Mouse (Mus musculus) ES-E14 (cell line): ENCODE results near the gene Matn3. TPM values are rescaled to one million over a fixed set of nuclear protein-coding genes. Genes with fewer than 3 reads are reported as not detected.

Experiments used
- DNase-seq: peaks from one replicate; pipeline ENCODE4 v3.0.0-alpha.2; 2013; ENCODE audit warnings: low read depth, low spot score
- H3K27ac ChIP-seq: 2 replicates; pipeline ENCODE4 v1.5.1; 2012; ENCODE audit warnings: low read depth, mild to moderate bottlenecking, low read length, moderate library complexity, mixed read lengths; ENCODE audit not compliant: poor library complexity, insufficient read depth, severe bottlenecking
- H3K36me3 ChIP-seq: 2 replicates; pipeline ENCODE4 v1.6.1; 2012; ENCODE audit warnings: mild to moderate bottlenecking, low read length, moderate library complexity, mixed read lengths; ENCODE audit not compliant: control insufficient read depth, poor library complexity, insufficient read depth, severe bottlenecking
- H3K4me1 ChIP-seq, 2 experiments: fragments of 150-350 bp in 1 of 2; sonication (generic) in 1 of 2; 2 replicates each; pipeline ENCODE4 v1.6.1; 2012; ENCODE audit warnings: low read length in 2 of 2, mild to moderate bottlenecking in 1 of 2, mixed read lengths in 1 of 2; ENCODE audit not compliant: control insufficient read depth in 2 of 2, insufficient read depth in 2 of 2, poor library complexity in 1 of 2
- H3K4me3 ChIP-seq, 2 experiments: fragments of 150-350 bp in 1 of 2; sonication (generic) in 1 of 2; 2 replicates each; pipeline ENCODE4 v1.5.1; 2012; ENCODE audit warnings: low read length in 2 of 2, low read depth in 1 of 2, mild to moderate bottlenecking in 1 of 2, mixed read lengths in 1 of 2; ENCODE audit not compliant: insufficient read depth in 1 of 2, poor library complexity in 1 of 2, severe bottlenecking in 1 of 2
- H3K9ac ChIP-seq: 2 replicates; pipeline ENCODE4 v1.6.1; 2012; ENCODE audit warnings: low read depth, mild to moderate bottlenecking, low read length, mixed read lengths; ENCODE audit not compliant: poor library complexity, insufficient read depth, severe bottlenecking
- H3K9me3 ChIP-seq: fragments of 150-350 bp; sonication (generic); 2 replicates; pipeline ENCODE4 v1.6.1; 2012; ENCODE audit warnings: low read depth, mild to moderate bottlenecking, low read length; ENCODE audit not compliant: control insufficient read depth, insufficient read depth
- CHD2 ChIP-seq: IDR thresholded peaks from 2 replicates; pipeline ENCODE4 v1.6.1; 2014; ENCODE audit warnings: mild to moderate bottlenecking, low read depth, low read length, inconsistent platforms
- HCFC1 ChIP-seq: IDR thresholded peaks from 2 replicates; pipeline ENCODE4 v1.6.1; 2012; ENCODE audit warnings: low read length, inconsistent platforms, borderline replicate concordance; ENCODE audit not compliant: insufficient read depth
- MAFK ChIP-seq: IDR thresholded peaks from 2 replicates; pipeline ENCODE4 v1.6.1; 2014; ENCODE audit warnings: mild to moderate bottlenecking, low read depth, low read length, inconsistent platforms; ENCODE audit not compliant: insufficient read depth
- ZC3H11A ChIP-seq: IDR thresholded peaks from 2 replicates; pipeline ENCODE4 v1.6.1; 2012; ENCODE audit warnings: low read depth, mild to moderate bottlenecking, inconsistent platforms, low read length, borderline replicate concordance
- ZNF384 ChIP-seq: IDR thresholded peaks from 2 replicates; pipeline ENCODE4 v1.6.1; 2012; ENCODE audit warnings: low read depth, low read length, inconsistent platforms
- in situ Hi-C, 2 experiments: fragments of 600-800 bp; cut with MboI; formaldehyde crosslinking; loops; one replicate each; pipeline ENCODE4 v1.15.1; 2025; ENCODE audit warnings: low sequenced_read_pairs in 2 of 2, inconsistent platforms in 1 of 2; ENCODE audit not compliant: unreplicated experiment in 2 of 2
- total RNA-seq: library from RNA; depleted of rRNA; stranded (reverse); fragments of 300-350 nt; gene quantifications from 2 replicates; pipeline ENCODE4 v1.2.3, GENCODE M21; 2012

The Matn3 gene
- total RNA-seq, 1 experiment = 2.5 TPM

GRCm38 (mm10) chr12:8922369-8923124 lies 25.2 kb upstream of the Matn3 start:
- TF ChIP-seq CHD2 (no peak), HCFC1 (no peak), ZC3H11A (no peak), MAFK (no peak), ZNF384 (no peak)
- Histone ChIP-seq H3K9ac (peak overlapping the region; percentile 92), H3K9me3 (no peaks in the 10 kb centered on the region), H3K4me3 (peak overlapping the region; percentile 79 to 93), H3K27ac (peak overlapping the region; percentile 62; the same call in 1 of the 2 replicates), H3K36me3 (peaks cover 2% of the 10 kb centered on the region; the same call in 1 of the 2 replicates), H3K4me1 (peaks cover 2 to 9% of the 10 kb centered on the region in 2 experiments; a peak in 3 of 4 replicates)
- in situ Hi-C loops = no loop called here
- no peak for DNase-seq

- no peak for DNase-seq
- Histone ChIP-seq H3K9ac (peak overlapping the region; percentile 92), H3K4me1 (peaks cover 2 to 9% of the 10 kb centered on the region in 2 experiments; a peak in 3 of 4 replicates), H3K36me3 (peaks cover 2% of the 10 kb centered on the region; the same call in 1 of the 2 replicates), H3K9me3 (no peaks in the 10 kb centered on the region), H3K27ac (no peak overlapping the region), H3K4me3 (peak overlapping the region; percentile 79 to 93)
- TF ChIP-seq CHD2 (no peak), HCFC1 (no peak), MAFK (no peak), ZNF384 (no peak), ZC3H11A (no peak)
- in situ Hi-C loops = no loop called here
These were observed 24.7 kb upstream of the Matn3 start for GRCm38 (mm10) chr12:8923125-8923410.

GRCm38 (mm10) chr12:8923603-8924002 lies 24.1 kb upstream of the Matn3 start:
- Histone ChIP-seq H3K9me3 (no peaks in the 10 kb centered on the region), H3K36me3 (peaks cover 2% of the 10 kb centered on the region; the same call in 1 of the 2 replicates), H3K27ac (no peak overlapping the region), H3K4me1 (peaks cover 2 to 9% of the 10 kb centered on the region in 2 experiments; a peak in 3 of 4 replicates), H3K4me3 (peak overlapping the region in 1 of 2 experiments; percentile 79; a peak in 2 of 4 replicates), H3K9ac (no peak overlapping the region)
- in situ Hi-C loops = no loop called here
- no peak for DNase-seq
- TF ChIP-seq CHD2 (no peak), ZC3H11A (no peak), HCFC1 (no peak), MAFK (no peak)

- Histone ChIP-seq H3K27ac (no peak overlapping the region), H3K4me1 (peaks cover 2 to 9% of the 10 kb centered on the region in 2 experiments; a peak in 3 of 4 replicates), H3K9ac (no peak overlapping the region), H3K4me3 (no peak overlapping the region), H3K36me3 (peaks cover 4% of the 10 kb centered on the region), H3K9me3 (no peaks in the 10 kb centered on the region)
- TF ChIP-seq MAFK (no peak), CHD2 (no peak), ZNF384 (no peak), ZC3H11A (no peak), HCFC1 (no peak)
- DNase-seq = no peak
- in situ Hi-C loops = no loop called here
These were observed 20.1 kb upstream of the Matn3 start for GRCm38 (mm10) chr12:8927652-8928051.
